Mouse (Mus musculus) heart, postnatal 0 days (tissue): Measurements from ENCODE around the gene Cdh16.

Experiments
- CTCF ChIP-seq: IDR thresholded peaks from 2 replicates; pipeline ENCODE4 v1.5.1; 2016; ENCODE audit warnings: antibody characterized with exemption, control low read depth, low read depth
- EP300 ChIP-seq: IDR thresholded peaks from 2 replicates; pipeline ENCODE4 v1.6.1; 2016; ENCODE audit warnings: antibody characterized with exemption, low read depth

GRCm38 (mm10) chr8:104640241-104640640 lies 16.0 kb upstream of the Cdh16 start:
- TF ChIP-seq EP300, result no peak
- no peak for TF ChIP-seq CTCF
